Mouse (Mus musculus) liver, embryonic 15.5 days (tissue): ENCODE results near the gene Triobp. TPM values are rescaled to one million over a fixed set of nuclear protein-coding genes. Genes with fewer than 3 reads are reported as not detected.

Source experiments
- ATAC-seq: fragments of 200-750 bp; cut with Nextera tagmentation; 2 replicates; pipeline ENCODE4 v1.8.0; 2017; ENCODE audit warnings: moderate number of reproducible peaks, mild to moderate bottlenecking, moderate library complexity; ENCODE audit not compliant: insufficient read depth
- H3K27ac ChIP-seq: fragments of 300-500 bp; sonication (generic); replicated peaks from 2 replicates; pipeline ENCODE4 v1.5.1; 2015; ENCODE audit warnings: mild to moderate bottlenecking, inconsistent platforms
- H3K27me3 ChIP-seq: fragments of 300-500 bp; sonication (generic); 2 replicates; pipeline ENCODE4 v1.6.1; 2015; ENCODE audit warnings: mild to moderate bottlenecking, inconsistent platforms
- H3K36me3 ChIP-seq: fragments of 300-500 bp; sonication (generic); replicated peaks from 2 replicates; pipeline ENCODE4 v1.6.1; 2015; ENCODE audit warnings: moderate library complexity, mild to moderate bottlenecking, inconsistent platforms
- H3K4me1 ChIP-seq: fragments of 300-500 bp; sonication (generic); replicated peaks from 2 replicates; pipeline ENCODE4 v1.6.1; 2015; ENCODE audit warnings: inconsistent platforms
- H3K4me2 ChIP-seq: fragments of 300-500 bp; sonication (generic); 2 replicates; pipeline ENCODE4 v1.6.1; 2015; ENCODE audit warnings: moderate library complexity, mild to moderate bottlenecking, inconsistent platforms
- H3K4me3 ChIP-seq: fragments of 300-500 bp; sonication (generic); replicated peaks from 2 replicates; pipeline ENCODE4 v1.5.1; 2015; ENCODE audit warnings: mild to moderate bottlenecking, inconsistent platforms
- H3K9ac ChIP-seq: fragments of 300-500 bp; sonication (generic); 2 replicates; pipeline ENCODE4 v1.6.1; 2015; ENCODE audit warnings: moderate library complexity, mild to moderate bottlenecking, inconsistent platforms
- H3K9me3 ChIP-seq: fragments of 300-500 bp; sonication (generic); replicated peaks from 2 replicates; pipeline ENCODE4 v1.6.1; 2016; ENCODE audit warnings: inconsistent platforms
- WGBS: fragments of 180-500 bp; shearing (Covaris S2); methylation state at CpG from one replicate; pipeline ENCODE4 v1.1.7; 2015; ENCODE audit warnings: mixed read lengths; ENCODE audit not compliant: insufficient replicate concordance; 5-methylcytosine and 5-hydroxymethylcytosine counted together
- polyA plus RNA-seq: library from polyadenylated mRNA; unstranded; fragments of >200 nt; fragmentation: Nextera tagmentation; extraction: Ambion mirVana; gene quantifications from 2 replicates; pipeline ENCODE4 v1.2.1, GENCODE M21; 2015

Gene Triobp
- polyA plus RNA-seq, 1 experiment from 2014 or later = 20.2 TPM

GRCm38 (mm10) chr15:79022671-79023230 is 75.2 kb downstream of the Triobp start:
- Histone ChIP-seq H3K27me3 (peaks cover 40% of the 10 kb centered on the region), H3K9ac (no peak overlapping the region), H3K4me1 (peaks cover 25% of the 10 kb centered on the region), H3K4me3 (no peak overlapping the region), H3K27ac (no peak overlapping the region), H3K4me2 (no peak overlapping the region), H3K36me3 (no peaks in the 10 kb centered on the region), H3K9me3 (no peaks in the 10 kb centered on the region)
- ATAC-seq = peak; percentile 38; the same call in 1 of the 2 replicates
- WGBS = 56% methylated on average over 10 of the region's 10 CpGs

- Histone ChIP-seq H3K4me3 (no peak overlapping the region), H3K27me3 (peaks cover 47% of the 10 kb centered on the region), H3K4me1 (peaks cover 30% of the 10 kb centered on the region), H3K27ac (no peak overlapping the region), H3K9ac (no peak overlapping the region), H3K36me3 (no peaks in the 10 kb centered on the region), H3K4me2 (no peak overlapping the region), H3K9me3 (no peaks in the 10 kb centered on the region)
- WGBS = 6% methylated on average over 1 of the region's 1 CpGs
- no peak for ATAC-seq
Observed at GRCm38 (mm10) chr15:79023366-79023765, 75.8 kb downstream of the Triobp start.

- peak overlapping the region; percentile 20 for H3K4me2 ChIP-seq
- no peak overlapping the region for H3K9ac ChIP-seq
- 25% methylated on average over 18 of the region's 18 CpGs for WGBS
- H3K27ac ChIP-seq = peak overlapping the region; percentile 72
- no peak overlapping the region for H3K4me3 ChIP-seq
- no peak for ATAC-seq
- H3K27me3 ChIP-seq = peaks cover 71% of the 10 kb centered on the region
- no peaks in the 10 kb centered on the region for H3K9me3 ChIP-seq
- H3K4me1 ChIP-seq = peaks cover 51% of the 10 kb centered on the region
- H3K36me3 ChIP-seq = no peaks in the 10 kb centered on the region
Observed at GRCm38 (mm10) chr15:79025687-79026308, 78.3 kb downstream of the Triobp start.

GRCm38 (mm10) chr15:79026511-79027290 is 79.2 kb downstream of the Triobp start:
- 54% methylated on average over 14 of the region's 14 CpGs for WGBS
- H3K4me3 ChIP-seq = peak overlapping the region; percentile 65
- ATAC-seq = no peak
- H3K36me3 ChIP-seq = no peaks in the 10 kb centered on the region
- H3K4me2 ChIP-seq = peak overlapping the region; percentile 81
- peaks cover 80% of the 10 kb centered on the region for H3K27me3 ChIP-seq
- H3K9me3 ChIP-seq = no peaks in the 10 kb centered on the region
- H3K4me1 ChIP-seq = peaks cover 57% of the 10 kb centered on the region
- H3K27ac ChIP-seq = peak overlapping the region; percentile 72
- H3K9ac ChIP-seq = no peak overlapping the region; the same call in 1 of the 2 replicates

- Histone ChIP-seq H3K9ac (peak overlapping the region; percentile 73), H3K4me2 (peak overlapping the region; percentile 81), H3K4me3 (peak overlapping the region; percentile 65), H3K27me3 (peaks cover 88% of the 10 kb centered on the region), H3K9me3 (no peaks in the 10 kb centered on the region), H3K27ac (peak overlapping the region; percentile 72), H3K36me3 (no peaks in the 10 kb centered on the region), H3K4me1 (peaks cover 58% of the 10 kb centered on the region)
- WGBS = 5% methylated on average over 44 of the region's 46 CpGs
- no peak for ATAC-seq
Observed at GRCm38 (mm10) chr15:79027291-79028205, 80.0 kb downstream of the Triobp start.

- peak; percentile 30 for ATAC-seq
- H3K9me3 ChIP-seq = no peaks in the 10 kb centered on the region
- under 1% methylated on average over 56 of the region's 58 CpGs for WGBS
- peak within 1 kb of the TSS; percentile 73 for H3K9ac ChIP-seq
- no peaks in the 10 kb centered on the region for H3K36me3 ChIP-seq
- peak within 1 kb of the TSS; percentile 65 for H3K4me3 ChIP-seq
- peak within 1 kb of the TSS; percentile 72 for H3K27ac ChIP-seq
- peaks cover 55% of the 10 kb centered on the region for H3K4me1 ChIP-seq
- peak within 1 kb of the TSS; percentile 81 for H3K4me2 ChIP-seq
- H3K27me3 ChIP-seq = peaks cover 90% of the 10 kb centered on the region
Observed at GRCm38 (mm10) chr15:79028237-79028738, 80.8 kb downstream of the Triobp start, which contains the start of gene H1f0. Gene H1f0 (plus strand): TSS chr15:79028450.

- Histone ChIP-seq H3K4me3 (peak overlapping the region; percentile 65), H3K4me2 (peak overlapping the region; percentile 81), H3K4me1 (peaks cover 55% of the 10 kb centered on the region), H3K27ac (peak overlapping the region; percentile 72), H3K36me3 (no peaks in the 10 kb centered on the region), H3K27me3 (peaks cover 85% of the 10 kb centered on the region), H3K9ac (peak overlapping the region; percentile 73), H3K9me3 (no peaks in the 10 kb centered on the region)
- ATAC-seq = no peak
- WGBS = 24% methylated on average over 16 of the region's 16 CpGs
Observed at GRCm38 (mm10) chr15:79028823-79029484, 81.4 kb downstream of the Triobp start.

- no peaks in the 10 kb centered on the region for H3K36me3 ChIP-seq
- H3K9me3 ChIP-seq = no peaks in the 10 kb centered on the region
- peaks cover 80% of the 10 kb centered on the region for H3K27me3 ChIP-seq
- peak overlapping the region; percentile 81 for H3K4me2 ChIP-seq
- ATAC-seq = no peak
- WGBS = 9% methylated on average over 11 of the region's 11 CpGs
- peaks cover 55% of the 10 kb centered on the region for H3K4me1 ChIP-seq
- H3K9ac ChIP-seq = peak overlapping the region; percentile 18; the same call in 1 of the 2 replicates
- peak overlapping the region; percentile 65 for H3K4me3 ChIP-seq
- H3K27ac ChIP-seq = peak overlapping the region; percentile 41; the same call in 1 of the 2 replicates
Observed at GRCm38 (mm10) chr15:79029519-79030241, 82.2 kb downstream of the Triobp start.

GRCm38 (mm10) chr15:79030551-79031435 is 83.3 kb downstream of the Triobp start:
- Histone ChIP-seq H3K9me3 (no peaks in the 10 kb centered on the region), H3K27ac (peak overlapping the region; percentile 67), H3K27me3 (peaks cover 69% of the 10 kb centered on the region), H3K9ac (peak overlapping the region; percentile 32), H3K4me3 (peak overlapping the region; percentile 65), H3K36me3 (no peaks in the 10 kb centered on the region), H3K4me2 (peak overlapping the region; percentile 81), H3K4me1 (peaks cover 48% of the 10 kb centered on the region)
- 2% methylated on average over 52 of the region's 52 CpGs for WGBS
- peak; percentile 69 for ATAC-seq
